Mouse (Mus musculus): ENCODE data around the gene Brd3. TPM values are rescaled to one million over a fixed set of nuclear protein-coding genes. Genes with fewer than 3 reads are reported as not detected.
"Not testable (repeated sequence)": the region's sequence is repeated elsewhere in the genome, so short reads cannot be mapped to it uniquely, and the experiment has no call there.

Gene Brd3
- polyA plus RNA-seq, 1 experiment: not detected

- TF ChIP-seq POLR2A (IDR thresholded peaks at IDR 0.05; ENCODE audit: insufficient read depth, low read depth, low read length): no peak
- no peak for TF ChIP-seq CTCF (IDR thresholded peaks at IDR 0.05; ENCODE audit: insufficient read depth, low read depth, low read length)
- H3K4me3 ChIP-seq (ENCODE audit: insufficient read depth, low read depth, low read length): no peak overlapping the region
- 80% methylated on average over 6 of the region's 6 CpGs for WGBS
These were observed 37.2 kb upstream of the Brd3 start for GRCm38 (mm10) chr2:27544613-27545012.

GRCm38 (mm10) chr2:27541225-27541624, 33.8 kb upstream of the Brd3 start:
- Histone ChIP-seq H3K27ac (ENCODE audit: insufficient read depth, low read depth, low read length) (no peak overlapping the region), H3K4me3 (ENCODE audit: insufficient read depth, low read depth, low read length) (no peak overlapping the region), H3K4me1 (ENCODE audit: control insufficient read depth, insufficient read depth, low read length) (peaks cover 3% of the 10 kb centered on the region; the same call in 1 of the 2 replicates)
- no peak for TF ChIP-seq POLR2A (IDR thresholded peaks at IDR 0.05; ENCODE audit: insufficient read depth, low read depth, low read length)
- TF ChIP-seq CTCF (IDR thresholded peaks at IDR 0.05; ENCODE audit: insufficient read depth, low read depth, low read length): no peak
- 80% methylated on average over 3 of the region's 3 CpGs for WGBS

More at GRCm38 (mm10) chr2:27544613-27545012, 37.2 kb upstream of the Brd3 start:
- Histone ChIP-seq H3K4me1 (ENCODE audit: control insufficient read depth, insufficient read depth, low read length) (peaks cover 3% of the 10 kb centered on the region; the same call in 1 of the 2 replicates), H3K27ac (ENCODE audit: insufficient read depth, low read depth, low read length) (no peak overlapping the region)

GRCm38 (mm10) chr2:27540515-27540836, 33.0 kb upstream of the Brd3 start:
- Histone ChIP-seq H3K27ac (ENCODE audit: insufficient read depth, low read depth, low read length) (peak overlapping the region; percentile 48), H3K4me3 (ENCODE audit: insufficient read depth, low read depth, low read length) (peak overlapping the region; percentile 48), H3K4me1 (ENCODE audit: control insufficient read depth, insufficient read depth, low read length) (peaks cover 3% of the 10 kb centered on the region; the same call in 1 of the 2 replicates)
- WGBS: 15% methylated on average over 10 of the region's 10 CpGs
- no peak for TF ChIP-seq POLR2A (IDR thresholded peaks at IDR 0.05; ENCODE audit: insufficient read depth, low read depth, low read length)
- no peak for TF ChIP-seq CTCF (IDR thresholded peaks at IDR 0.05; ENCODE audit: insufficient read depth, low read depth, low read length)

GRCm38 (mm10) chr2:27539772-27540514, 32.5 kb upstream of the Brd3 start:
- under 1% methylated on average over 46 of the region's 46 CpGs for WGBS
- TF ChIP-seq POLR2A (IDR thresholded peaks at IDR 0.05; ENCODE audit: insufficient read depth, low read depth, low read length) (peak; percentile 73), CTCF (IDR thresholded peaks at IDR 0.05; ENCODE audit: insufficient read depth, low read depth, low read length) (no peak)

GRCm38 (mm10) chr2:27539336-27539735, 31.9 kb upstream of the Brd3 start:
- H3K27ac ChIP-seq (ENCODE audit: insufficient read depth, low read depth, low read length): peak overlapping the region; percentile 45; the same call in 1 of the 2 replicates
- WGBS: 9% methylated on average over 5 of the region's 5 CpGs
- no peak overlapping the region for H3K4me3 ChIP-seq (ENCODE audit: insufficient read depth, low read depth, low read length)
- TF ChIP-seq CTCF (IDR thresholded peaks at IDR 0.05; ENCODE audit: insufficient read depth, low read depth, low read length): no peak
- peaks cover 3% of the 10 kb centered on the region; the same call in 1 of the 2 replicates for H3K4me1 ChIP-seq (ENCODE audit: control insufficient read depth, insufficient read depth, low read length)

More at GRCm38 (mm10) chr2:27539772-27540514, 32.5 kb upstream of the Brd3 start:
- H3K4me1 ChIP-seq (ENCODE audit: control insufficient read depth, insufficient read depth, low read length): peaks cover 3% of the 10 kb centered on the region; the same call in 1 of the 2 replicates
- H3K27ac ChIP-seq (ENCODE audit: insufficient read depth, low read depth, low read length): peak overlapping the region; percentile 48
- H3K4me3 ChIP-seq (ENCODE audit: insufficient read depth, low read depth, low read length): peak overlapping the region; percentile 48

GRCm38 (mm10) chr2:27538455-27539330, 31.2 kb upstream of the Brd3 start:
- H3K27ac ChIP-seq (ENCODE audit: insufficient read depth, low read depth, low read length): peak overlapping the region; percentile 45; the same call in 1 of the 2 replicates
- H3K4me1 ChIP-seq (ENCODE audit: control insufficient read depth, insufficient read depth, low read length); H3K4me3 ChIP-seq (ENCODE audit: insufficient read depth, low read depth, low read length): not testable (repeated sequence)
- WGBS: 62% methylated on average over 5 of the region's 5 CpGs

GRCm38 (mm10) chr2:27518283-27518682, 10.8 kb upstream of the Brd3 start:
- H3K4me1 ChIP-seq (ENCODE audit: control insufficient read depth, insufficient read depth, low read length): peaks cover 9% of the 10 kb centered on the region; the same call in 1 of the 2 replicates
- H3K4me3 ChIP-seq (ENCODE audit: insufficient read depth, low read depth, low read length): no peak overlapping the region
- TF ChIP-seq POLR2A (IDR thresholded peaks at IDR 0.05; ENCODE audit: insufficient read depth, low read depth, low read length) (no peak), CTCF (IDR thresholded peaks at IDR 0.05; ENCODE audit: insufficient read depth, low read depth, low read length) (no peak)
- H3K27ac ChIP-seq (ENCODE audit: insufficient read depth, low read depth, low read length): no peak overlapping the region
- WGBS: 95% methylated on average over 3 of the region's 3 CpGs

- H3K27ac ChIP-seq (ENCODE audit: insufficient read depth, low read depth, low read length): no peak overlapping the region
- no peak overlapping the region for H3K4me3 ChIP-seq (ENCODE audit: insufficient read depth, low read depth, low read length)
- TF ChIP-seq POLR2A (IDR thresholded peaks at IDR 0.05; ENCODE audit: insufficient read depth, low read depth, low read length): no peak
- TF ChIP-seq CTCF (IDR thresholded peaks at IDR 0.05; ENCODE audit: insufficient read depth, low read depth, low read length): no peak
- 13% methylated on average over 1 of the region's 1 CpGs for WGBS
- H3K4me1 ChIP-seq (ENCODE audit: control insufficient read depth, insufficient read depth, low read length): peaks cover 9% of the 10 kb centered on the region; the same call in 1 of the 2 replicates
These were observed 8.8 kb upstream of the Brd3 start for GRCm38 (mm10) chr2:27516289-27516688.

Measured in olfactory bulb, adult 2 months (tissue).